Mouse (Mus musculus) CH12.LX (cell line): ENCODE measurements at regions not wholly inside any gene's neighbourhood (a gene's known extent, or its start where the extent isn't known, plus 50 kb on each side); places are given as distances from the start of the nearest gene placed in this dataset.

ENCODE experiments used
- CTCF ChIP-seq, 2 experiments: IDR thresholded peaks in 1 of 2; conservative IDR thresholded peaks in 1 of 2; 2 replicates each; pipeline ENCODE4 v1.5.1; 2011 to 2012; ENCODE audit warnings: low read depth in 2 of 2, low read length in 2 of 2, improper control_type of control experiment in 1 of 2, inconsistent platforms in 1 of 2, mild to moderate bottlenecking in 1 of 2, moderate library complexity in 1 of 2
- EP300 ChIP-seq: IDR thresholded peaks from 2 replicates; pipeline ENCODE4 v1.6.1; 2011; ENCODE audit warnings: low read length, improper control_type of control experiment
- GABPA ChIP-seq: IDR thresholded peaks from 2 replicates; pipeline ENCODE4 v1.6.1; 2012; ENCODE audit warnings: low read depth, low read length, improper control_type of control experiment, inconsistent platforms; ENCODE audit not compliant: insufficient replicate concordance
- HCFC1 ChIP-seq: IDR thresholded peaks from 2 replicates; pipeline ENCODE4 v1.6.1; 2012; ENCODE audit warnings: low read depth, mild to moderate bottlenecking, inconsistent platforms, low read length, improper control_type of control experiment
- KAT2A ChIP-seq: IDR thresholded peaks from 2 replicates; pipeline ENCODE4 v1.6.1; 2012; ENCODE audit warnings: low read length, improper control_type of control experiment, inconsistent platforms; ENCODE audit not compliant: insufficient replicate concordance
- MAFK ChIP-seq: IDR thresholded peaks from 2 replicates; pipeline ENCODE4 v1.6.1; 2011; ENCODE audit warnings: low read length, improper control_type of control experiment; ENCODE audit not compliant: insufficient replicate concordance
- POLR2A ChIP-seq: IDR thresholded peaks from 2 replicates; pipeline ENCODE4 v1.6.1; 2011; ENCODE audit warnings: low read depth, mild to moderate bottlenecking, improper control_type of control experiment, low read length
- POLR2AphosphoS2 ChIP-seq: IDR thresholded peaks from 2 replicates; pipeline ENCODE4 v1.6.1; 2011; ENCODE audit warnings: low read depth, low read length, improper control_type of control experiment
- SIN3A ChIP-seq: IDR thresholded peaks from 2 replicates; pipeline ENCODE4 v1.6.1; 2012; ENCODE audit warnings: low read length, improper control_type of control experiment, inconsistent platforms
- SMC3 ChIP-seq: IDR thresholded peaks from 2 replicates; pipeline ENCODE4 v1.6.1; 2011; ENCODE audit warnings: low read depth, low read length, improper control_type of control experiment
- UBTF ChIP-seq: IDR thresholded peaks from 2 replicates; pipeline ENCODE4 v1.6.1; 2012; ENCODE audit warnings: low read depth, mild to moderate bottlenecking, inconsistent platforms, low read length, improper control_type of control experiment, moderate library complexity
- USF1 ChIP-seq: IDR thresholded peaks from 2 replicates; pipeline ENCODE4 v1.6.1; 2014; ENCODE audit warnings: low read depth, mild to moderate bottlenecking, inconsistent platforms, low read length, improper control_type of control experiment

DNA sequence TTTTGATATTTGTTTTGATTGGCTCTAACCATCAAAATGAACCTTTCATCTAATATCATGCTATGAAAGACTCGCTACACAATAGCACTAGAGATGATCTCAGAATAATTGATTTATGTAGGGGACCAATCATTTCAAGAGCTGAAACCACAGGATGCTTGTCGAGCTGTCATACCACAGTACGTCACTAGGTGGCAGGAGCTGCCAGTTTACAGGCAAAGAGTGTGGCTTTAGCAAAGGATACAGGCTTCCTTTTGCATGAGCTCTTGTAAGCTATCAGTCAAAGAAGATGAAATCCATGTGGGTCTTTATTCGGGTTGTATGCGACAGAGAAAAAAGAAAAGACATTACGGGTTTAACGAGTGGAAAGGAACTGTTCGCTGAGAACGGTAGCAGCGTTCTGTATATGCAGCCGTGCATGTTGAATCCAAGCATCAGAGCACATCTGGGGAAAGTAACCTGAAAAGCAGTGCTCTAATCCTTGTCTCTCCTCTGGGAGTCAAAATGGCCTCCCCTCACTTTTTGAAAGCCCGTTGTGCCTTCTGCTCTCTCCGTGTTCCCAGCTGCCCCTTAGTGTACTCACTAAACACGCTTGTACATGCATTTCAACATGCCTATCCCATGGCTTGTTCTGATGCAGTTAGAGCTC is 79.9 kb upstream of the Wdfy3 start:
- no peak for TF ChIP-seq POLR2AphosphoS2
- TF ChIP-seq CTCF (conservative IDR thresholded peaks at IDR 0.05 in 1 of 2, IDR thresholded peaks at IDR 0.05 in 1 of 2; ENCODE audit: low read depth in 2 of 2, low read length in 2 of 2) = peak; percentile 80 to 94
- TF ChIP-seq USF1 = no peak
- no peak for TF ChIP-seq EP300
- TF ChIP-seq KAT2A = no peak
- no peak for TF ChIP-seq GABPA
- no peak for TF ChIP-seq UBTF
- TF ChIP-seq HCFC1 = no peak
- TF ChIP-seq POLR2A = no peak
- TF ChIP-seq SMC3 = peak; percentile 60
- TF ChIP-seq SIN3A = no peak; the same call in 1 of the 2 replicates
- no peak for TF ChIP-seq MAFK
